Mouse (Mus musculus): ENCODE measurements around the gene Gpatch8. TPM values are rescaled to one million over a fixed set of nuclear protein-coding genes. Genes with fewer than 3 reads are reported as not detected.
A peak's percentile ranks its signal among the peaks of the same experiment; 100 is the strongest.

The Gpatch8 gene
- polyA plus RNA-seq, 1 experiment, result 9.0 TPM

GRCm38 (mm10) chr11:102447497-102447896 is 108.7 kb downstream of the Gpatch8 start, which contains the start of gene Fam171a2:
Fam171a2 (minus strand) TSS chr11:102447682.
- Histone ChIP-seq H3K27me3 (ENCODE audit: control insufficient read depth, insufficient read depth, insufficient read length) (peaks cover 10% of the 10 kb centered on the region), H3K4me2 (ENCODE audit: low read depth) (peak within 1 kb of the TSS; percentile 77), H3K4me3 (peak within 1 kb of the TSS; percentile 72), H3ac (ENCODE audit: control insufficient read depth, insufficient read length) (peak within 1 kb of the TSS; percentile 66), H3K36me3 (ENCODE audit: control insufficient read depth, insufficient read depth) (no peaks in the 10 kb centered on the region), H3K79me2 (ENCODE audit: control insufficient read depth, insufficient read depth) (no peaks in the 10 kb centered on the region)
- TF ChIP-seq POLR2AphosphoS2 (IDR thresholded peaks at IDR 0.05; ENCODE audit: insufficient read length, low read depth) (peak; percentile 79), MYOG (IDR thresholded peaks at IDR 0.05; ENCODE audit: control insufficient read depth in 1 of 3, insufficient read depth in 1 of 3, insufficient read length in 2 of 3, low read depth in 2 of 3) (peak in 1 of 3 experiments; percentile 6), USF1 (IDR thresholded peaks at IDR 0.05; ENCODE audit: low read depth) (no peak), TCF12 (IDR thresholded peaks at IDR 0.05; ENCODE audit: insufficient read depth, poor library complexity, severe bottlenecking) (no peak), TCF3 (IDR thresholded peaks at IDR 0.05; ENCODE audit: insufficient read length, low read depth) (no peak), REST (IDR thresholded peaks at IDR 0.05; ENCODE audit: insufficient read depth, insufficient read length) (no peak), E2F4 (IDR thresholded peaks at IDR 0.05; ENCODE audit: insufficient read depth) (no peak), POLR2A (IDR thresholded peaks at IDR 0.05; ENCODE audit: insufficient read length, low read depth) (peak; percentile 75)

- H3K27me3 ChIP-seq (ENCODE audit: control insufficient read depth, insufficient read depth, insufficient read length), result peaks cover 10% of the 10 kb centered on the region
- H3ac ChIP-seq (ENCODE audit: control insufficient read depth, insufficient read length), result peak overlapping the region; percentile 66
- peak overlapping the region; percentile 77 for H3K4me2 ChIP-seq (ENCODE audit: low read depth)
- no peaks in the 10 kb centered on the region for H3K36me3 ChIP-seq (ENCODE audit: control insufficient read depth, insufficient read depth)
- H3K4me3 ChIP-seq, result peak overlapping the region; percentile 72
- TF ChIP-seq POLR2A (IDR thresholded peaks at IDR 0.05; ENCODE audit: insufficient read length, low read depth) (peak; percentile 80), TCF3 (IDR thresholded peaks at IDR 0.05; ENCODE audit: insufficient read length, low read depth) (peak; percentile 44), POLR2AphosphoS2 (IDR thresholded peaks at IDR 0.05; ENCODE audit: insufficient read length, low read depth) (peak; percentile 69), MYOD1 (IDR thresholded peaks at IDR 0.05; ENCODE audit: control insufficient read depth in 1 of 3, insufficient read length in 2 of 3, low read depth in 2 of 3) (peak in 2 of 3 experiments; percentile 89 to 94), SRF (IDR thresholded peaks at IDR 0.05; ENCODE audit: control insufficient read depth, insufficient read length, low read depth) (no peak), MAX (IDR thresholded peaks at IDR 0.05; ENCODE audit: low read depth) (no peak), TCF12 (IDR thresholded peaks at IDR 0.05; ENCODE audit: insufficient read depth, poor library complexity, severe bottlenecking) (no peak), MYOG (IDR thresholded peaks at IDR 0.05; ENCODE audit: control insufficient read depth in 1 of 3, insufficient read depth in 1 of 3, insufficient read length in 2 of 3, low read depth in 2 of 3) (peak; percentile 57 to 91 (median 82))
- no peaks in the 10 kb centered on the region for H3K79me2 ChIP-seq (ENCODE audit: control insufficient read depth, insufficient read depth)
Observed at GRCm38 (mm10) chr11:102446581-102447461, 109.4 kb downstream of the Gpatch8 start.

DNA sequence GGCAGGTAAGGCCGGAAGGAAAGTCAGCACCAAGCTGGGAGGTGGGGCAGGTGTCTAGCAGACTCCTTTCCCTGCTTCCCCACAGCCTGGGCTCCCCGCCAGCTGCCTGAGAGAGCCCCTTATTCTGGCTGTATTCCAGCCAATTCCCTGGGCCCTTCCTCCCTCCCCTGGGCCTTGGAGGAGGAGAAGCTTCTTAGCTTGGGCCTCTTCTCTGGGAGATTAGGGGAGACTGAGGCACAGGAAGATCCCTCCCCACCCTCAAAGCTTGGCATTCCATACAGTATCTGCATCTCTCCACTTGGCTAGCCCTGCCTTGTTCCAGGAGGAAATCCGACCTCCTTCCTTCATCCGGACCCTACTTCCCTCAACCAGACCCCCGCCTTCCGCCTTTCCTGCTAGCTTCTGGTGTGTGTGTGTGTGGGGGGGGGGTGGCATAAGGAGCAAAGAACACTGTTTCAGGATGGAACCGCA is 110.3 kb downstream of the Gpatch8 start:
- Histone ChIP-seq H3K36me3 (ENCODE audit: control insufficient read depth, insufficient read depth) (no peaks in the 10 kb centered on the region), H3ac (ENCODE audit: control insufficient read depth, insufficient read length) (peak overlapping the region; percentile 66), H3K4me2 (ENCODE audit: low read depth) (peak overlapping the region; percentile 77), H3K4me3 (peak overlapping the region; percentile 72), H3K79me2 (ENCODE audit: control insufficient read depth, insufficient read depth) (no peaks in the 10 kb centered on the region), H3K27me3 (ENCODE audit: control insufficient read depth, insufficient read depth, insufficient read length) (peaks cover 10% of the 10 kb centered on the region)
- TF ChIP-seq POLR2A (IDR thresholded peaks at IDR 0.05; ENCODE audit: insufficient read length, low read depth), result peak; percentile 46
- no peak for TF ChIP-seq POLR2AphosphoS2 (IDR thresholded peaks at IDR 0.05; ENCODE audit: insufficient read length, low read depth)
- TF ChIP-seq E2F4 (IDR thresholded peaks at IDR 0.05; ENCODE audit: insufficient read depth), result no peak
- peak in 1 of 3 experiments; percentile 20 for TF ChIP-seq MYOD1 (IDR thresholded peaks at IDR 0.05; ENCODE audit: control insufficient read depth in 1 of 3, insufficient read length in 2 of 3, low read depth in 2 of 3)
- no peak for TF ChIP-seq MAX (IDR thresholded peaks at IDR 0.05; ENCODE audit: low read depth)
- no peak for TF ChIP-seq MYOG (IDR thresholded peaks at IDR 0.05; ENCODE audit: control insufficient read depth in 1 of 3, insufficient read depth in 1 of 3, insufficient read length in 2 of 3, low read depth in 2 of 3)

DNA sequence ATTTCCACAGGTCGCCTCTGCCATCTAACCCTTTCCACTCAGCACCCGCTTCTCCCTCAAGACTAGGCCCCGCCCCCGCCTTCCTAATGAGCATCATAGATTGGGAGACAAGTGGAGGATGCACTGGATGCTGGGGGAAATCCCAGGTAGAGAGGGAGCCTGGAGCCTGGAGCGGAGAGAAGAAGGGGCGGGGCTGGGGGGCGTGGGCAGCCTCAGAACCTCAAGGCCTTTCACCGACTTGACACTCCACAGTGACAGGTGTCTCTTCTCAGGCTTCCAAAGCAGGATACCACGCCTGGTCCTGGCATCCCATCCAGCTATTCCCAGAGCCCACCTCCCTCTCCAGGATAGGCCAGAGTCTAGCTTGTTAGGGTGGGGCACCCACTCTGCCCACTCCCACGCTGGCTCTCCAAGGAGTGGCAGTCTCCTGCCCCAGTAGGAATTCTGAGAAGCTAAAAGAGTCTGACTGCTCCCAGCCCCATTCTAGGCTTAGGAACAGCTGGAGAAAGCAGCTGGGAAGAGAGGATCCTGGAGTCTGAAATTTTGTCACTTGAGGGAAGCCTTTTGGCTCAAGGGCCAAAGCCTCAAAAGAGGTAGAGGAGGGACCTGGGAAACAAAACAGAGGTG is 110.8 kb downstream of the Gpatch8 start:
- Histone ChIP-seq H3K36me3 (ENCODE audit: control insufficient read depth, insufficient read depth) (no peaks in the 10 kb centered on the region), H3K79me2 (ENCODE audit: control insufficient read depth, insufficient read depth) (no peaks in the 10 kb centered on the region), H3K27me3 (ENCODE audit: control insufficient read depth, insufficient read depth, insufficient read length) (peaks cover 10% of the 10 kb centered on the region), H3K4me3 (peak overlapping the region; percentile 72), H3ac (ENCODE audit: control insufficient read depth, insufficient read length) (no peak overlapping the region), H3K4me2 (ENCODE audit: low read depth) (peak overlapping the region; percentile 77)
- TF ChIP-seq TCF12 (IDR thresholded peaks at IDR 0.05; ENCODE audit: insufficient read depth, poor library complexity, severe bottlenecking) (peak; percentile 41), MYOG (IDR thresholded peaks at IDR 0.05; ENCODE audit: control insufficient read depth in 1 of 3, insufficient read depth in 1 of 3, insufficient read length in 2 of 3, low read depth in 2 of 3) (peak; percentile 58 to 87 (median 76)), REST (IDR thresholded peaks at IDR 0.05; ENCODE audit: insufficient read depth, insufficient read length) (no peak), MYOD1 (IDR thresholded peaks at IDR 0.05; ENCODE audit: control insufficient read depth in 1 of 3, insufficient read length in 2 of 3, low read depth in 2 of 3) (peak; percentile 70 to 92 (median 74)), SRF (IDR thresholded peaks at IDR 0.05; ENCODE audit: control insufficient read depth, insufficient read length, low read depth) (no peak), TCF3 (IDR thresholded peaks at IDR 0.05; ENCODE audit: insufficient read length, low read depth) (no peak)

Measured in myocyte (in vitro differentiated cells).